Mouse (Mus musculus) lung, adult 2 months (tissue): ENCODE data around the gene Gm5741.

ENCODE experiments used
- CTCF ChIP-seq: fragments of 200-500 bp; IDR thresholded peaks from 2 replicates; pipeline ENCODE4 v1.5.1; 2011; ENCODE audit warnings: mild to moderate bottlenecking, low read length, control low read depth; ENCODE audit not compliant: insufficient read depth
- POLR2A ChIP-seq: fragments of 200-500 bp; IDR thresholded peaks from 2 replicates; pipeline ENCODE4 v1.6.1; 2011; ENCODE audit warnings: low read depth, mild to moderate bottlenecking, control low read depth, low read length, borderline replicate concordance; ENCODE audit errors: extremely low read depth

GRCm38 (mm10) chr8:85037366-85037680, 30.5 kb downstream of the Gm5741 start:
- TF ChIP-seq CTCF = no peak
- no peak for TF ChIP-seq POLR2A
